Mouse (Mus musculus) kidney, embryonic 15.5 days (tissue): Measurements from ENCODE around the gene Bach2. TPM values are rescaled to one million over a fixed set of nuclear protein-coding genes. Genes with fewer than 3 reads are reported as not detected.

ENCODE experiments used
- ATAC-seq: fragments of 200-750 bp; cut with Nextera tagmentation; replicated peaks from 2 replicates; pipeline ENCODE4 v1.8.0; 2017; ENCODE audit warnings: moderate TSS enrichment; ENCODE audit not compliant: low FRiP score
- H3K27ac ChIP-seq: fragments of 300-500 bp; sonication (generic); 2 replicates; pipeline ENCODE4 v1.5.1; 2015; ENCODE audit warnings: mild to moderate bottlenecking, inconsistent platforms
- H3K27me3 ChIP-seq: fragments of 300-500 bp; sonication (generic); 2 replicates; pipeline ENCODE4 v1.6.1; 2015; ENCODE audit warnings: inconsistent platforms
- H3K36me3 ChIP-seq: fragments of 300-500 bp; sonication (generic); 2 replicates; pipeline ENCODE4 v1.6.1; 2015; ENCODE audit warnings: inconsistent platforms
- H3K4me1 ChIP-seq: fragments of 300-500 bp; sonication (generic); 2 replicates; pipeline ENCODE4 v1.6.1; 2015; ENCODE audit warnings: inconsistent platforms
- H3K4me2 ChIP-seq: fragments of 300-500 bp; sonication (generic); 2 replicates; pipeline ENCODE4 v1.6.1; 2015; ENCODE audit warnings: moderate library complexity, mild to moderate bottlenecking, inconsistent platforms
- H3K4me3 ChIP-seq: fragments of 300-500 bp; sonication (generic); replicated peaks from 2 replicates; pipeline ENCODE4 v1.5.1; 2015; ENCODE audit warnings: mild to moderate bottlenecking, inconsistent platforms
- H3K9ac ChIP-seq: fragments of 300-500 bp; sonication (generic); 2 replicates; pipeline ENCODE4 v1.6.1; 2015; ENCODE audit warnings: mild to moderate bottlenecking, inconsistent platforms
- H3K9me3 ChIP-seq: fragments of 300-500 bp; sonication (generic); replicated peaks from 2 replicates; pipeline ENCODE4 v1.6.1; 2016; ENCODE audit warnings: inconsistent platforms
- WGBS: fragments of 180-500 bp; shearing (Covaris S2); methylation state at CpG from one replicate; pipeline ENCODE4 v1.1.7; 2015; ENCODE audit warnings: mixed read lengths; 5-methylcytosine and 5-hydroxymethylcytosine counted together
- polyA plus RNA-seq: library from polyadenylated mRNA; unstranded; fragments of >200 nt; fragmentation: Nextera tagmentation; extraction: Ambion mirVana; gene quantifications from 2 replicates; pipeline ENCODE4 v1.2.1, GENCODE M21; 2015

Gene Bach2
- polyA plus RNA-seq, 1 experiment from 2014 or later = 8.8 TPM

- H3K9ac ChIP-seq = no peak overlapping the region
- H3K4me1 ChIP-seq = peaks cover 8% of the 10 kb centered on the region; the same call in 1 of the 2 replicates
- WGBS = 87% methylated on average over 16 of the region's 16 CpGs
- H3K4me2 ChIP-seq = no peak overlapping the region
- no peak overlapping the region for H3K27ac ChIP-seq
- no peaks in the 10 kb centered on the region for H3K36me3 ChIP-seq
- no peaks in the 10 kb centered on the region for H3K9me3 ChIP-seq
- H3K4me3 ChIP-seq = no peak overlapping the region
- no peaks in the 10 kb centered on the region for H3K27me3 ChIP-seq
- ATAC-seq = no peak
Observed at GRCm38 (mm10) chr4:32375721-32376526, 137.3 kb downstream of the Bach2 start.

GRCm38 (mm10) chr4:32376527-32376948 is 137.9 kb downstream of the Bach2 start:
- Histone ChIP-seq H3K9ac (no peak overlapping the region), H3K36me3 (no peaks in the 10 kb centered on the region), H3K9me3 (no peaks in the 10 kb centered on the region), H3K27me3 (no peaks in the 10 kb centered on the region), H3K4me2 (no peak overlapping the region), H3K4me3 (no peak overlapping the region), H3K4me1 (peaks cover 9% of the 10 kb centered on the region; the same call in 1 of the 2 replicates), H3K27ac (no peak overlapping the region)
- 59% methylated on average over 6 of the region's 6 CpGs for WGBS
- ATAC-seq = no peak

- Histone ChIP-seq H3K9ac (no peak overlapping the region), H3K4me3 (no peak overlapping the region), H3K36me3 (no peaks in the 10 kb centered on the region), H3K4me1 (peaks cover 14% of the 10 kb centered on the region), H3K27me3 (no peaks in the 10 kb centered on the region), H3K27ac (no peak overlapping the region), H3K9me3 (no peaks in the 10 kb centered on the region), H3K4me2 (no peak overlapping the region)
- no peak for ATAC-seq
- 88% methylated on average over 7 of the region's 7 CpGs for WGBS
Observed at GRCm38 (mm10) chr4:32379140-32379539, 140.5 kb downstream of the Bach2 start.

GRCm38 (mm10) chr4:32381666-32382381 is 143.2 kb downstream of the Bach2 start:
- no peak overlapping the region for H3K4me3 ChIP-seq
- H3K4me1 ChIP-seq = peaks cover 23% of the 10 kb centered on the region
- no peak overlapping the region for H3K9ac ChIP-seq
- H3K4me2 ChIP-seq = no peak overlapping the region
- WGBS = 67% methylated on average over 16 of the region's 16 CpGs
- ATAC-seq = no peak; the same call in 1 of the 2 replicates
- H3K27me3 ChIP-seq = no peaks in the 10 kb centered on the region
- no peaks in the 10 kb centered on the region for H3K36me3 ChIP-seq
- H3K27ac ChIP-seq = no peak overlapping the region
- no peaks in the 10 kb centered on the region for H3K9me3 ChIP-seq

- 93% methylated on average over 2 of the region's 2 CpGs for WGBS
- Histone ChIP-seq H3K27ac (no peak overlapping the region), H3K36me3 (no peaks in the 10 kb centered on the region), H3K9ac (no peak overlapping the region), H3K9me3 (no peaks in the 10 kb centered on the region), H3K4me1 (peaks cover 49% of the 10 kb centered on the region), H3K4me2 (no peak overlapping the region), H3K27me3 (no peaks in the 10 kb centered on the region), H3K4me3 (no peak overlapping the region)
- no peak for ATAC-seq
Observed at GRCm38 (mm10) chr4:32385121-32385520, 146.5 kb downstream of the Bach2 start.

- Histone ChIP-seq H3K4me2 (no peak overlapping the region), H3K9me3 (no peaks in the 10 kb centered on the region), H3K4me3 (no peak overlapping the region), H3K9ac (no peak overlapping the region), H3K27me3 (no peaks in the 10 kb centered on the region), H3K36me3 (no peaks in the 10 kb centered on the region), H3K27ac (no peak overlapping the region), H3K4me1 (peaks cover 49% of the 10 kb centered on the region)
- 91% methylated on average over 14 of the region's 14 CpGs for WGBS
- ATAC-seq = no peak
Observed at GRCm38 (mm10) chr4:32385623-32386022, 147.0 kb downstream of the Bach2 start.

GRCm38 (mm10) chr4:32386346-32386745 is 147.7 kb downstream of the Bach2 start:
- H3K27ac ChIP-seq = no peak overlapping the region
- ATAC-seq = peak; percentile 53; the same call in 1 of the 2 replicates
- 49% methylated on average over 10 of the region's 10 CpGs for WGBS

GRCm38 (mm10) chr4:32386931-32387330 is 148.3 kb downstream of the Bach2 start:
- Histone ChIP-seq H3K4me3 (no peak overlapping the region), H3K4me1 (peaks cover 44% of the 10 kb centered on the region), H3K27me3 (no peaks in the 10 kb centered on the region), H3K9me3 (no peaks in the 10 kb centered on the region), H3K4me2 (no peak overlapping the region), H3K9ac (no peak overlapping the region), H3K36me3 (no peaks in the 10 kb centered on the region), H3K27ac (no peak overlapping the region)
- no peak for ATAC-seq
- 71% methylated on average over 8 of the region's 8 CpGs for WGBS

More at GRCm38 (mm10) chr4:32386346-32386745, 147.7 kb downstream of the Bach2 start:
- Histone ChIP-seq H3K9ac (no peak overlapping the region), H3K4me1 (peaks cover 49% of the 10 kb centered on the region), H3K4me2 (no peak overlapping the region), H3K4me3 (no peak overlapping the region), H3K36me3 (no peaks in the 10 kb centered on the region), H3K9me3 (no peaks in the 10 kb centered on the region), H3K27me3 (no peaks in the 10 kb centered on the region)

GRCm38 (mm10) chr4:32387479-32388240 is 149.1 kb downstream of the Bach2 start:
- no peak overlapping the region for H3K4me2 ChIP-seq
- ATAC-seq = no peak
- peak overlapping the region; percentile 64 for H3K27ac ChIP-seq
- no peaks in the 10 kb centered on the region for H3K36me3 ChIP-seq
- 49% methylated on average over 11 of the region's 11 CpGs for WGBS
- H3K4me3 ChIP-seq = no peak overlapping the region
- peaks cover 37% of the 10 kb centered on the region for H3K4me1 ChIP-seq
- no peaks in the 10 kb centered on the region for H3K9me3 ChIP-seq
- no peak overlapping the region for H3K9ac ChIP-seq
- H3K27me3 ChIP-seq = no peaks in the 10 kb centered on the region

- Histone ChIP-seq H3K9ac (no peak overlapping the region), H3K4me1 (peaks cover 35% of the 10 kb centered on the region), H3K27me3 (no peaks in the 10 kb centered on the region), H3K36me3 (no peaks in the 10 kb centered on the region), H3K4me2 (no peak overlapping the region), H3K27ac (0 out of 2 replicates have a peak overlapping the region, but pooled peaks have one; percentile 64), H3K9me3 (no peaks in the 10 kb centered on the region), H3K4me3 (no peak overlapping the region)
- 81% methylated on average over 9 of the region's 9 CpGs for WGBS
- no peak for ATAC-seq
Observed at GRCm38 (mm10) chr4:32388564-32388963, 150.0 kb downstream of the Bach2 start.

- H3K9ac ChIP-seq = no peak overlapping the region
- WGBS = 67% methylated on average over 14 of the region's 14 CpGs
- no peak overlapping the region for H3K4me3 ChIP-seq
- peaks cover 35% of the 10 kb centered on the region for H3K4me1 ChIP-seq
- no peak overlapping the region for H3K27ac ChIP-seq
- no peak for ATAC-seq
- H3K27me3 ChIP-seq = no peaks in the 10 kb centered on the region
- H3K4me2 ChIP-seq = no peak overlapping the region
- no peaks in the 10 kb centered on the region for H3K9me3 ChIP-seq
- no peaks in the 10 kb centered on the region for H3K36me3 ChIP-seq
Observed at GRCm38 (mm10) chr4:32389107-32389800, 150.7 kb downstream of the Bach2 start.
